Mouse (Mus musculus) heart, embryonic 10.5 days (tissue): Measurements from ENCODE around the gene Medag. TPM values are rescaled to one million over a fixed set of nuclear protein-coding genes. Genes with fewer than 3 reads are reported as not detected.

Experiments used
- DNase-seq: peaks from one replicate; pipeline ENCODE4 v3.0.0-alpha.2; 2017; ENCODE audit warnings: low spot score
- H3K27ac ChIP-seq: fragments of 300-500 bp; sonication (generic); 2 replicates; pipeline ENCODE4 v1.5.1; 2016; ENCODE audit warnings: mild to moderate bottlenecking
- H3K27me3 ChIP-seq: fragments of 300-500 bp; sonication (generic); 2 replicates; pipeline ENCODE4 v1.6.1; 2016; ENCODE audit warnings: mild to moderate bottlenecking; ENCODE audit not compliant: poor library complexity, insufficient read depth, severe bottlenecking
- H3K36me3 ChIP-seq: fragments of 300-500 bp; sonication (generic); 2 replicates; pipeline ENCODE4 v1.6.1; 2016; ENCODE audit warnings: mild to moderate bottlenecking, moderate library complexity
- H3K4me1 ChIP-seq: fragments of 300-500 bp; sonication (generic); 2 replicates; pipeline ENCODE4 v1.6.1; 2016; ENCODE audit warnings: mild to moderate bottlenecking
- H3K4me3 ChIP-seq: fragments of 300-500 bp; sonication (generic); 2 replicates; pipeline ENCODE4 v1.5.1; 2016; ENCODE audit warnings: mild to moderate bottlenecking, moderate library complexity
- H3K9me3 ChIP-seq: fragments of 300-500 bp; sonication (generic); 2 replicates; pipeline ENCODE4 v1.6.1; 2016; ENCODE audit warnings: mild to moderate bottlenecking, moderate library complexity
- WGBS: fragments of 180-500 bp; shearing (Covaris S2); methylation state at CpG from one replicate; pipeline ENCODE4 v1.1.7; 2016; 5-methylcytosine and 5-hydroxymethylcytosine counted together
- polyA plus RNA-seq: library from polyadenylated mRNA; unstranded; fragments of >200 nt; fragmentation: Nextera tagmentation; extraction: Ambion mirVana; gene quantifications from 2 replicates; pipeline ENCODE4 v1.2.1, GENCODE M21; 2016

The Medag gene
- polyA plus RNA-seq, 1 experiment from 2014 or later = 0.62 TPM

DNA sequence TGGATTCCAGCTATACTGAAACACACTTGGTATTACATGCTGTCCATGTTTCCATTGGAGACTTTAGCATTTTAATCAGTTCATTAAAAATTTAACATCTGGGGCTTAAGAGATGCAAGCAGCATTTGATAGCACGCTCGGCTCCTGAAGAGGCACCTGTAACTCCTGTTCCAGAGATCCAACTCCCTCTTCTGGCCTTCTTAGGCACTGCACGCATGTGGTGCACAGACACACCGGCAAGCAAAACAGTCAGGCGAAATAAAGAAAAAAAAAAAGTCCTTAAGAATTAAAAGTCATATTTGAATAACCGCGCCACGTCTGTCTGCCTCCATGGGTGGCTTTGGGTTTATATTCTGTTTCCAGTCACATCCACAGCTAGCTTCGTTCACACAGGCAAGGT lies 62.6 kb downstream of the Medag start:
- Histone ChIP-seq H3K4me1 (0 out of 2 replicates have a peak, but pooled peaks cover 4% of the 10 kb centered on the region), H3K27ac (no peak overlapping the region), H3K4me3 (no peak overlapping the region), H3K36me3 (no peaks in the 10 kb centered on the region), H3K9me3 (0 out of 2 replicates have a peak, but pooled peaks cover 2% of the 10 kb centered on the region), H3K27me3 (no peaks in the 10 kb centered on the region)
- DNase-seq = no peak
- WGBS = 94% methylated on average over 9 of the region's 9 CpGs

DNA sequence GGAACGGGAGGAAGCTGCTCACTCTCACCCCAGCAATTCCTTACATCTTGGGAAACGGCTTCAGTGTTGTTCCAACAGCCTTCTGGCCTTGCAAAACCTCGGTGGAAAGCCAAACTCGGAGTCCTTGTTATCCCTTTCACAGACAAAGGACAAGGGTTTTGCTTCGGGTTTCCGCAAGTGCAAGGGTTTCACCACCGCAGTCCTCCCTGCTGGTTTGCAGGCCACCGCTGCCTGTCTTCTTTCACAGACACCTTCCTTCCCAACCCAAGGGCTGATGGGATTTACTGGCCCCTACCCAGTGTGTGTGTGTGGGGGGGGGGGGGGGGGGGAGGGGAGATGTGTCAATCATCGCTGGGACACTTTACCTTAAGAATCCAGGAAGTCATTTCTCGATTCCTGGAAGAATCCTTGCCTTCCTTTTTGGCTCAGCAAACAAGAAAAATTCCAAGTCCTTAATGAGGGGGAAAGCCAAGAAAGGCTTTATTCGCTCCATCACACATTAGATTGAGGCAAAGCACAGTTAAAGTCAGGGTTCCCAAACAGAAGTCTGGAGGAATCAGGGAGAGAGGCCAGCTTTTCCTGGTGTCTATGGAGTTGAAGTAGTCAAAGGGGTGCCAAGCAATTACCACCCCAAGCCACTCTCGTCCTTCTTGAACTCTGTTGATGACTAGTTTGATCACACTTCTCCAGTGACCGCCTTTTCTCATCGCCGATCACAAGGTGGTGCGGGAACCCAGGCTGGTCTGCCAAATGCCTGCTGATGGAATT lies 63.3 kb downstream of the Medag start:
- no peak overlapping the region for H3K27ac ChIP-seq
- DNase-seq = no peak
- H3K36me3 ChIP-seq = no peaks in the 10 kb centered on the region
- WGBS = 84% methylated on average over 16 of the region's 16 CpGs
- H3K9me3 ChIP-seq = 0 out of 2 replicates have a peak, but pooled peaks cover 2% of the 10 kb centered on the region
- no peaks in the 10 kb centered on the region for H3K27me3 ChIP-seq
- H3K4me1 ChIP-seq = 0 out of 2 replicates have a peak, but pooled peaks cover 4% of the 10 kb centered on the region
- no peak overlapping the region for H3K4me3 ChIP-seq

Other genes with a start within 250 kb of the Medag start
- 45.9 and 53.7 TPM in 2 replicates for gene Uspl1, start 227.4 kb upstream of the Medag start, polyA plus RNA-seq
- 757 and 1,068 TPM in 2 replicates for gene Hmgb1, start 227.3 kb upstream of the Medag start, polyA plus RNA-seq
- gene Alox5ap, start 147.0 kb upstream of the Medag start, polyA plus RNA-seq = 4.3 and 4.5 TPM in 2 replicates
- 0.58 and 0.78 TPM in 2 replicates for gene Tex26, start 27.9 kb downstream of the Medag start, polyA plus RNA-seq
- gene Wdr95, start 116.9 kb downstream of the Medag start, polyA plus RNA-seq = not detected in 2 replicates
- gene Hsph1, start 224.6 kb downstream of the Medag start, polyA plus RNA-seq = 59.0 and 82.7 TPM in 2 replicates